Mouse (Mus musculus) ES-Bruce4 (cell line): ENCODE measurements around the gene Ids.

ENCODE experiments used
- CTCF ChIP-seq: IDR thresholded peaks from one replicate; pipeline ENCODE4 v1.8.1; 2011; ENCODE audit warnings: low read depth, low read length
- EP300 ChIP-seq: IDR thresholded peaks from 2 replicates; pipeline ENCODE4 v1.6.1; 2011; ENCODE audit warnings: low read depth, low read length; ENCODE audit not compliant: insufficient read depth
- POLR2A ChIP-seq: IDR thresholded peaks from one replicate; pipeline ENCODE4 v1.8.1; 2011; ENCODE audit warnings: low read length; ENCODE audit not compliant: insufficient read depth

- TF ChIP-seq EP300 (no peak), CTCF (no peak), POLR2A (no peak)
These were observed 49.8 kb downstream of the Ids start for GRCm38 (mm10) chrX:70314949-70315641.
